Mouse (Mus musculus) limb, embryonic 10.5 days (tissue): ENCODE results near the gene Snx5. TPM values are rescaled to one million over a fixed set of nuclear protein-coding genes. Genes with fewer than 3 reads are reported as not detected.

Source experiments
- DNase-seq: peaks from one replicate; pipeline ENCODE4 v3.0.0-alpha.2; 2017; ENCODE audit warnings: low spot score
- H3K27ac ChIP-seq: fragments of 300-500 bp; sonication (generic); 2 replicates; pipeline ENCODE4 v1.5.1; 2016; ENCODE audit warnings: mild to moderate bottlenecking
- H3K27me3 ChIP-seq: fragments of 300-500 bp; sonication (generic); 2 replicates; pipeline ENCODE4 v1.6.1; 2016; ENCODE audit warnings: low read depth, mild to moderate bottlenecking; ENCODE audit not compliant: poor library complexity, severe bottlenecking
- H3K36me3 ChIP-seq: fragments of 300-500 bp; sonication (generic); 2 replicates; pipeline ENCODE4 v1.6.1; 2016; ENCODE audit warnings: mild to moderate bottlenecking, moderate library complexity
- H3K4me1 ChIP-seq: fragments of 300-500 bp; sonication (generic); 2 replicates; pipeline ENCODE4 v1.6.1; 2016
- H3K4me3 ChIP-seq: fragments of 300-500 bp; sonication (generic); 2 replicates; pipeline ENCODE4 v1.5.1; 2016; ENCODE audit warnings: mild to moderate bottlenecking, moderate library complexity
- H3K9me3 ChIP-seq: fragments of 300-500 bp; sonication (generic); replicated peaks from 2 replicates; pipeline ENCODE4 v1.6.1; 2016; ENCODE audit warnings: mild to moderate bottlenecking
- WGBS: fragments of 180-500 bp; shearing (Covaris S2); methylation state at CpG from one replicate; pipeline ENCODE4 v1.1.7; 2016; 5-methylcytosine and 5-hydroxymethylcytosine counted together
- polyA plus RNA-seq: library from polyadenylated mRNA; unstranded; fragments of >200 nt; fragmentation: Nextera tagmentation; extraction: Ambion mirVana; gene quantifications from 2 replicates; pipeline ENCODE4 v1.2.1, GENCODE M21; 2016

Gene Snx5
- polyA plus RNA-seq, 1 experiment from 2014 or later: 140 TPM

GRCm38 (mm10) chr2:144262837-144263236 lies 7.9 kb downstream of the Snx5 start:
- Histone ChIP-seq H3K4me3 (no peak overlapping the region), H3K27ac (no peak overlapping the region), H3K27me3 (no peaks in the 10 kb centered on the region), H3K4me1 (peaks cover 14% of the 10 kb centered on the region), H3K36me3 (peaks cover 97% of the 10 kb centered on the region), H3K9me3 (no peaks in the 10 kb centered on the region)
- no peak for DNase-seq
- 91% methylated on average over 2 of the region's 2 CpGs for WGBS

DNA sequence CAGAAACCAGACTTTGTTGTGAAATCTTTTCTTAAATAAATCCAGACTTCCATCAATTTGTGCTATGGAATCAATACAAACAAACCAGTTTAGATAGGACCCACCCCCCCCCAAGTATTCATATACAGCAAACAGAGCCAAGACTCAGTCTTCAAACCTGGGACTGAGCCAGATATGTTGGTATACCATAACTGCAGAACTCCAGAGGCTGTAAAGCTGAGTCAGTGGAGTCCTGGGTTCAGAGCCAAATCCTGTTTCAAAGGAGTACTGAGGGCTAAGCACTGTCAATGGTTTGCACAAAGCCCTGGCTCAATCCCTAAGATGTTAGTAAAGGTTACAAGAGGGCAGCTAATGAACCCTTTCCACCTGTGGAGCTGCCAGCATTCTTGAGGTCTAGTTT lies 20.6 kb downstream of the Snx5 start:
- no peak overlapping the region for H3K4me3 ChIP-seq
- no peaks in the 10 kb centered on the region for H3K9me3 ChIP-seq
- DNase-seq: no peak
- peaks cover 65% of the 10 kb centered on the region for H3K36me3 ChIP-seq
- H3K27me3 ChIP-seq: no peaks in the 10 kb centered on the region
- H3K4me1 ChIP-seq: peaks cover 22% of the 10 kb centered on the region
- H3K27ac ChIP-seq: no peak overlapping the region

DNA sequence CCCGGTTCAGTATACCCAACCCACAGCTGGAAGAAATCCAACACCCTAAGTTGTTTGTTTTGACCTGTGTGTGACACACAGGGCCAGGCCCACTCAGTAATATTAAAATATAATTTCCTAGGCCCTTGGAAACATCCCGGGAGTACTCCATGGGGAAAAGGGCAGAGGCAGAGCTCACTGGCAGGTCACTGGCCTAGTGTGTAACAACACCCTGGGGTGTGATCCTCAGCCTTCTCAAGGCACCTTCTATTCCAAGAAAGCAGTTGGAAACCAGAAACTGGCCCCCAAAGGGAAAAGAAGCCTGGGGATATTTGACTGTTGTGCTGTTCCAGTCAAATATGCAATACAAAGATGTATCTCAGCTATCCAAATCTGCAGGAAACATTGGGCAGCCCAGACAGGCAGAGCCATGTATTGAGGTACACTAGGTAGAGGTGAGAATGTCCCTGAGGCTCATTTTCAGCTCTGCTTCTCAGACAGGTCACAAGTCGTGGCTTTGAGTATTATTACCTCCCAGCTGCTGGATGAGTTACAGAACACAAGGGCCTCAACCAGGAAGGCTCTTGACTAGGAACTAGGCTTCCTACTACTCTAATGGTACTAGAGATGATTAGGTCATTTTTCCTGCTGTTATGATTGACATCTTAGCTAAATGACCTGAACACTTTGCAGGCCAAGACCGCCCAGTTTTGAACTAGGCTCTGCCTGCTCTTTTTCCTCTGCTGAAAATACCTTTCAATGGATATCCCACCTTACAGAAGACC lies 21.9 kb downstream of the Snx5 start:
- peaks cover 52% of the 10 kb centered on the region for H3K36me3 ChIP-seq
- H3K9me3 ChIP-seq: no peaks in the 10 kb centered on the region

DNA sequence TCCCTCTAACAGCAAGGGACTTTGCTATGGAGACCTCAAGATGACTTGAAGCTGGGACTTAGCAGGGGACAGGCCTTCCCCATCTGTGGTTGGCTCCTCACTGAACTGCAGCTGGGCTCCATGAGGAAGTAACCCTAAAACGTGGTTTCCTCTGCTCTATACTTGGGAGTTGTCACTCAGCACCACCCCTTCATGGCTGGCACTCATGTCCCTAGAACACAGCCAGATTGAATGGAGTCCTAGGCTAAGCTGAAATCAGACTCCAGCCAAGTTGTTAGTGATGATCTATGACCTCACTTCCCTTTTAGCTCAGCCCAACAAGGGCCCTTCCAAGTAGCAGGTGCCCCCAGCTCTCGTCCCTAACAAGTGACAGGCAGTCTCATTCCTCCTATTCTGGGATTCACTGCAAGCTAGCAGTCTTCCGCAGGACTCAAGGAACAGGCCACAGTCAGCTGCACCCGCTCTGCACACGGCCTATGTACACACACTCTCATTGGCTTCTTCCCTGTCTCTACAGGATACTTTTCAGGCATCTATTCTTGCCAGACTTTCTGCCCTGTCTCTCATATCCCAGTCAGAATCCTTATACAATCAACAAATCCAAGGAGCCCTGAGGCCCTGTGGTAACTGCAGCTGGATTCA lies 23.2 kb downstream of the Snx5 start:
- Histone ChIP-seq H3K27me3 (no peaks in the 10 kb centered on the region), H3K36me3 (peaks cover 39% of the 10 kb centered on the region), H3K4me3 (no peak overlapping the region), H3K27ac (no peak overlapping the region), H3K4me1 (peaks cover 22% of the 10 kb centered on the region), H3K9me3 (no peaks in the 10 kb centered on the region)
- WGBS: 54% methylated on average over 5 of the region's 5 CpGs
- no peak for DNase-seq

More for the DNA sequence above, 21.9 kb downstream of the Snx5 start:
- no peak overlapping the region for H3K4me3 ChIP-seq
- H3K27me3 ChIP-seq: no peaks in the 10 kb centered on the region
- DNase-seq: no peak
- WGBS: 33% methylated on average over 4 of the region's 4 CpGs
- no peak overlapping the region for H3K27ac ChIP-seq
- peaks cover 22% of the 10 kb centered on the region for H3K4me1 ChIP-seq

GRCm38 (mm10) chr2:144246270-144246669 lies 24.4 kb downstream of the Snx5 start:
- H3K27ac ChIP-seq: no peak overlapping the region
- no peaks in the 10 kb centered on the region for H3K27me3 ChIP-seq
- H3K36me3 ChIP-seq: peaks cover 28% of the 10 kb centered on the region
- no peak for DNase-seq
- WGBS: 73% methylated on average over 2 of the region's 2 CpGs
- no peaks in the 10 kb centered on the region for H3K9me3 ChIP-seq
- H3K4me3 ChIP-seq: no peak overlapping the region
- H3K4me1 ChIP-seq: peaks cover 22% of the 10 kb centered on the region

DNA sequence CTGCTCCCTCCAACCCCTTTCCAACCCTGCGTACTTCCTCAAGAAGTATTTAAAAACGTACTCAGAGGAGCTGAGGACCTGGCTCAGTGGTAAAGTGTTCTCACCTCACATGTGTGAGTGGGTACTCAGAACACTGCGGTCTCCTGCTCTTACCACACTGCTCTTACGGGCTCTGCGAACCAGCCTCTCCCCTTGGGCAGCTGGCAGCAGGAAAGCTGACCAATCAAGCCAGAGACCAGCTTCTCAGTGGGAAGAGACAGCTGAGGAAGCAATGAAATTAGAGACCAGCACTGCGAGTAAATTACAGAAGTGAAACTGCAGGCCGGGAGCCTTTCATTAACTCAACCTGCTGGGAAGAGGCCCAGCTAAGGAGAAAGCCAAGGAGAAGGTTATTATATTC lies 25.2 kb downstream of the Snx5 start:
- no peak for DNase-seq
- WGBS: 66% methylated on average over 7 of the region's 7 CpGs
- Histone ChIP-seq H3K27me3 (no peaks in the 10 kb centered on the region), H3K9me3 (no peaks in the 10 kb centered on the region), H3K27ac (no peak overlapping the region), H3K4me3 (no peak overlapping the region), H3K4me1 (peaks cover 25% of the 10 kb centered on the region), H3K36me3 (peaks cover 20% of the 10 kb centered on the region)

DNA sequence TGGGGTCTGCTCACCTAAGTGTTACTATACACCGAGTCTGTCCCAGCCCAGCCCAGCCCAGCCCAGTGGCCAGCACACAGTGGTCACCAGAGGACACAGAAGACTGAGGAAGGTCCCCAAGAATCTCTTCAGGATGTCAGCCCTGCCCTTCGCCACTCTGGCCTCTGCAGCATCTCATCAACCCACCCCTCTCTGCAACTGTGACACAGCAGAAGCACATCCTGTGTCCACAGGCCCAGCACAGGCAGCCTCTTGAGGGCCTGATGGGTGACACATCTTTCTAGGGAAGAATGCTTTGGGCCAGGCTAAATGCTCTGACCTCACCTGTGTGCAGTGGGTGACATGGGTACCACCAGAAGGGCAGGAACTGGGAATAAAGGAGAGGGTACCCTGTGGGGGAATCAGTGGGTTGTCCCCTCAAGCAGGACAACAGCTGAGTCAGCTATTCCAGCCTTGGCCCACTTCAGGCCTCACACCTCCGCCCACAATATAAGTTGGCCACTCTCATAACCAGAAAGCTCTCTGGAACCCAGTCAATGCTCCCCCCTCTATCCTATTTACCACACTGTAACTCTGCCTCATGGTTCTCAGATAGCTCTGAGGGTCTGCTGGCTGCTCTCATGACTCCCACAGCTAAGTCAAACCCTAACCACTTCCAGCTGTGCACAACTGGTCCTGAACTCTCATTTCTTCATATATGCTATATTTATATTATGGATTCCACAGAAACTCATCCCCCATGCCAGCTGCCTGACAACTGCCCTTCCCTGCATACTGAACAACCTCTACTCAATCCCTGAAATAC lies 30.4 kb downstream of the Snx5 start:
- Histone ChIP-seq H3K9me3 (no peaks in the 10 kb centered on the region), H3K27me3 (no peaks in the 10 kb centered on the region), H3K4me3 (no peak overlapping the region), H3K36me3 (no peaks in the 10 kb centered on the region), H3K27ac (no peak overlapping the region), H3K4me1 (peaks cover 25% of the 10 kb centered on the region)
- WGBS: 90% methylated on average over 3 of the region's 3 CpGs
- no peak for DNase-seq

- peaks cover 24% of the 10 kb centered on the region for H3K4me1 ChIP-seq
- WGBS: 76% methylated on average over 2 of the region's 2 CpGs
- H3K27me3 ChIP-seq: no peaks in the 10 kb centered on the region
- H3K27ac ChIP-seq: no peak overlapping the region
- no peak for DNase-seq
- no peaks in the 10 kb centered on the region for H3K36me3 ChIP-seq
- H3K4me3 ChIP-seq: no peak overlapping the region
- H3K9me3 ChIP-seq: no peaks in the 10 kb centered on the region
Measured at GRCm38 (mm10) chr2:144239318-144239717, 31.4 kb downstream of the Snx5 start.

DNA sequence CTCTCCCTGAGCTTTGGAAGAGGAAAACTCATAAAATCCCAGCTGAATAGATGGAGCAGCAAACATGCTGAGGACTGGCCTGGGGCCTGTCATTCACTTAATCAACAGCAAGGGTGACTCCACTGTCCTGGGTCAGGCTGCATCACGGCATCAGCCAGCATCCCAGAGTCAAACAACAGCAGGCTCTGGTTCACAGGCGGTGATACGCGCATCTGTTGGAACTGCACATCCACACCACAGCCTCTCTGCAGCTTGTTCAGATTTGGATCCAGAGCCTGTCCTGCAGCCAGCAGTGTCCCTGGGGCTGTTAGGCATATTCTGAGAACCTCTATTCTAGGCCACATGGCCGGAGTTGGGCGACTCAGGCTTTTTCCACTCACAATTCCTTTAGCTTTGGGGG lies 32.4 kb downstream of the Snx5 start:
- no peak for DNase-seq
- Histone ChIP-seq H3K9me3 (no peaks in the 10 kb centered on the region), H3K36me3 (no peaks in the 10 kb centered on the region), H3K4me3 (no peak overlapping the region), H3K4me1 (peaks cover 24% of the 10 kb centered on the region), H3K27me3 (no peaks in the 10 kb centered on the region), H3K27ac (no peak overlapping the region)
- WGBS: 87% methylated on average over 6 of the region's 6 CpGs

GRCm38 (mm10) chr2:144236791-144237584 lies 33.7 kb downstream of the Snx5 start:
- no peaks in the 10 kb centered on the region for H3K9me3 ChIP-seq
- peaks cover 24% of the 10 kb centered on the region for H3K4me1 ChIP-seq
- H3K27ac ChIP-seq: no peak overlapping the region
- no peaks in the 10 kb centered on the region for H3K27me3 ChIP-seq
- 67% methylated on average over 9 of the region's 9 CpGs for WGBS
- no peak overlapping the region for H3K4me3 ChIP-seq
- H3K36me3 ChIP-seq: no peaks in the 10 kb centered on the region
- DNase-seq: no peak

DNA sequence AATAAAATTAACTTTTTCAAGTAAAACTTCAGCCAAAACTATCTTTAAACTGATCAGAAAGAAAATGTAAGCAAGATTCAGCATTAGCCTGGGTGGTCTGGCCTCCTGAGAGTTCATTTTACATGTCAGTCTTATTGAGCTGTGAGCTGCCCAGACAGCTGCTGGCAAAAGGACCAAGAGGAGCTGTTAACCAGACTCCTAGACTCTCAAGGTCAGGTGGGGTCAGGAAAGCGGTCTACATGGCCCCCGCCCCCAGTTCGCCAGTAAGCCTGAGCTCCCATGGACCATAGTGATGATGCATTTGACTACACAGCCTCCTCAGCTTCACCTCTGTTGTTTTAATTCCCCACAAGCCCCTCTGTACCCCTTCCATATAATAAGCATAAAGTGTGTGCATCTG lies 34.9 kb downstream of the Snx5 start:
- Histone ChIP-seq H3K4me3 (no peak overlapping the region), H3K9me3 (no peaks in the 10 kb centered on the region), H3K27ac (no peak overlapping the region), H3K27me3 (no peaks in the 10 kb centered on the region), H3K4me1 (peaks cover 27% of the 10 kb centered on the region), H3K36me3 (no peaks in the 10 kb centered on the region)
- 45% methylated on average over 3 of the region's 3 CpGs for whole genome bisulfite sequencing
- DNase-seq: no peak

DNA sequence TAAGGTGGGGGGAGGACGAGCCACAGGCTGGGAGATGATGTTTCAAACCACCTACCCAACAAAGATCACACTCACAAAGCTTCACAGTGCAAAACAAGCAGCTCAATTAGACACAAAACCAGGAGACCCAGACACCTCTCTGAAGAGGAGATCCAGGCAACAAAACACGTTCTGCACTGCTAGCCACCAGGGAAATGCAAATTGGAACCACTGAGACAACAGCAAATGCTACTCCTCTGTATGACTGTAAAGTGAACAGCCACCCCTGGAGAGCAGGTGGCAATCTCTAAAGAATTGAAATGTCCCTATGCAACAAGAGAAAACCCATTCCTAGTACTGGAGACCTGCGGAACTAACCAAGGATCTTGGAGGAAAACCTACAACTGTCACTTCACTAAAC lies 37.2 kb downstream of the Snx5 start:
- Histone ChIP-seq H3K4me1 (peaks cover 22% of the 10 kb centered on the region), H3K36me3 (no peaks in the 10 kb centered on the region), H3K27me3 (no peaks in the 10 kb centered on the region), H3K4me3 (no peak overlapping the region), H3K27ac (no peak overlapping the region), H3K9me3 (no peaks in the 10 kb centered on the region)
- DNase-seq: no peak
- 77% methylated on average over 3 of the region's 3 CpGs for WGBS
